Mouse (Mus musculus) adrenal gland, postnatal 4 days (tissue): ENCODE measurements at regions not wholly inside any gene's neighbourhood (a gene's known extent, or its start where the extent isn't known, plus 50 kb on each side); places are given as distances from the start of the nearest gene placed in this dataset.
"Not testable (repeated sequence)": the region's sequence is repeated elsewhere in the genome, so short reads cannot be mapped to it uniquely, and the experiment has no call there.

Source experiments
- DNase-seq, 2 experiments: peaks; one replicate each; pipeline ENCODE4 v3.0.0; 2021 to 2022; ENCODE audit warnings: low spot score in 2 of 2, mixed read lengths in 2 of 2

DNA sequence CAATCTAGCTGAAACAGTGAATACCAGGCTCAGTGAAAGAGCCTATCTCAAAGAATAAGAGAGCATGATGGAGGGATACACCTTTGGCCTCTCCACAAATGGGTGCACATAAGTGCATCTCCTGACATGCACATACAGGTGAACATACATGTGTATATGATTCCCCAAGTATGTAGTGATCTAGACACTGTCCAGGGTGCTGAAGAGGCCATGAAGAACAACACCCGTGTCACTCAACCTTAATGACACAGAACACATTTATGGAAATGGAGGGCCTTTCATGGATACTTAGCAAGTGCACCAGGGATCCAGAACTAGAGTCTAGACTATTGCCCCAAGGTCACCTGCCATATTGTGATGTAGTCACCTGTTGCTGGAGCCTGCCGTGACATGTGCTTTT is 56.9 kb downstream of the Spata19 start:
- no peak for DNase-seq

DNA sequence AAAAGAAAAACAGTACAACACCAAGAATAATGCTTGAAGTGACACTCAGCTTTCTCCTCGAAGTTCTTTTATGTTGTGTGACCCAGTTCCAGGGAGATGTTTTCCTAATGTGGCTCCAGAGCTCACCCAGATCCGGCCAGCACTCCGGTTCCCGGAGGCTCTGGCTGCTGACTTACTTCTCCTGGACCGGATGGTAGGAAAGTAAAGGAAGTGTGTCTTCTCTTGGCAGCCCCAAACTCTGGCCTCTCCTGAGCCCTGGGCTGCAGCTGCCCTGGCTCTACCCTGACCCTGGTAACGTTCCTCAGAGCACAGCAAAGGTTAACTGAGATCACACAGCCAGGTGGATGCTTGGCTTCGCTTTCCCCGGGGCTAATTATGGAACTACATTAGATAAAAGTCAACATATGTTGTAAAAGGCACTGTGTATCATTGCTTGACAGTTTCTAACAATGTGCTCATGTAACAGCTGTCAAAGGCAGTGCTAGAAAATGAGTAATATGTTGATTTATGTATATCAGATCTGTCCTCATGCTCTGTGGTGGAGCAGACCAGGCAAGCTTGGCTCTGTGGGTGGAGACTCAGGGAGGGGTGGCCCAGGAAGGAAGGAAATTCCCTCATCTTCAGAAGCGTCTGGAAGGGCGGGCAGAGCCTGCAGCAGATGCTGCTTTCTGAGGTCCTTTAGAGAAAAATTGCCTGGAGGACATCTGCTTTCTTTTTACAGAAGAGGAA is 57.5 kb downstream of the Spata19 start:
- DNase-seq = no peak

GRCm38 (mm10) chr9:27458335-27459040 is 61.9 kb downstream of the Spata19 start:
- no peak for DNase-seq

- DNase-seq = no peak
Observed at GRCm38 (mm10) chr9:27461029-27461428, 64.4 kb downstream of the Spata19 start.

DNA sequence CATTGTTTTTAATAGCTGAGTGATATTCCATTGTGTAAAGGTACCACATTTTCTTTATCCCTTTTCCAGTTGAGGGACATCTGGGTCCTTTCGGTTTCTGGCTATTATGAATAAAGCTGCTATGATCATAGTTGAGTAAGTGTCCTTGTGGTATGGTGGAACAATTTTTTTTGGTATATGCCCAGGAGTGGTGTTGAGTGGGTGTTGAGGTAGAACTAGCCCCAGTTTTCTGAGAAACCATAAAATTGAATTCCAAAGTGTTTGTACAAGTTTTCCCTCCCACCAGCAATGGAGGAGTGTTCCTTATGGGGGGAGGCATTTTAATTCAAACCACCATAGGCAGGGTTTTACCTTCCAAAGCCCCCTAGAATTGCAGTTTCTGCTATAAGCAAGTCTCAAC is 67.4 kb downstream of the Spata19 start:
- DNase-seq = no peak

GRCm38 (mm10) chr9:27475468-27475867 is 78.9 kb downstream of the Spata19 start:
- DNase-seq = no peak

GRCm38 (mm10) chr9:27476636-27477035 is 80.0 kb downstream of the Spata19 start:
- DNase-seq = no peak

GRCm38 (mm10) chr9:27477079-27477687 is 80.6 kb downstream of the Spata19 start:
- no peak for DNase-seq

- DNase-seq = no peak
Observed at GRCm38 (mm10) chr9:27478346-27478745, 81.7 kb downstream of the Spata19 start.

GRCm38 (mm10) chr9:27501816-27502215 is 105.2 kb downstream of the Spata19 start:
- DNase-seq = no peak

DNA sequence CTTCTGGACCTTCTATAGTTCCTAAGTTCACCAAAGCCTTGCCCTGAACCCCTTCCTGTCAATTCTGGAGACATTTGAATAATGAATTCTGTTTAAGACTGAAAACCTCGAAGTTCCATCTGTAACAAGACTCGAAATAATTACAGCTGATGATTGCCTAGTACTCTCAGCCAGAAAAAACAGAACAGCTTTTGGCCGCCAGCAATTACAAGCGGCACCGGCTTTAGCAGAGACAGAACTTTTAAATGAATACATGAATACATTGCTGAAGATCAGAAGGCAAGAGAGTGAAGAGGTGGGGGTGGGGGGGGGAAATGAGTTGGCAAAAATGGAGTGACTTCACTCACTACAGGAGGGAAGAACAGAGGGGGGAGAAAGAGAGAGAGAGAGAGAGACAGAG is 112.6 kb downstream of the Spata19 start:
- no peak for DNase-seq

DNA sequence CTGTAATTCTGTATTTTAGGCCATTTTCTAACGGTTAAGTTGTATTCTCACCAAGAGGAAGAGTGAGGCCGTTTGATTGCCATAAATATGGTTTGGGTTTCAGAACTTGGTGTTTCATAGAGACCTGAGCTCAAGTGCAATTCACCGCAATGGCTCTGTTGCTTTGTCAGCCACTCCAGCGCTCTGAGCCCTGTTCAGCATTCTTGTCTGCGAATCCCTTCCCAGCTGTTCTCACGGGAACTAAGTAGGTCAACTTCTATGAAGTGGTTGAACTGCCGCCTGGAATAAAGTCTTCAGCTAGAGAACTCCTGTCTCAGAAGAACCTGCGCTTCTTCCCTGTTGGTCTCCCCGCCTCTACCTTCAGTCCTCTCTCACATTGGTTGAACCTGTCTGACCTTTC is 113.1 kb downstream of the Spata19 start:
- DNase-seq = no peak

- DNase-seq = no peak
Observed at GRCm38 (mm10) chr9:27511161-27511560, 114.6 kb downstream of the Spata19 start.

DNA sequence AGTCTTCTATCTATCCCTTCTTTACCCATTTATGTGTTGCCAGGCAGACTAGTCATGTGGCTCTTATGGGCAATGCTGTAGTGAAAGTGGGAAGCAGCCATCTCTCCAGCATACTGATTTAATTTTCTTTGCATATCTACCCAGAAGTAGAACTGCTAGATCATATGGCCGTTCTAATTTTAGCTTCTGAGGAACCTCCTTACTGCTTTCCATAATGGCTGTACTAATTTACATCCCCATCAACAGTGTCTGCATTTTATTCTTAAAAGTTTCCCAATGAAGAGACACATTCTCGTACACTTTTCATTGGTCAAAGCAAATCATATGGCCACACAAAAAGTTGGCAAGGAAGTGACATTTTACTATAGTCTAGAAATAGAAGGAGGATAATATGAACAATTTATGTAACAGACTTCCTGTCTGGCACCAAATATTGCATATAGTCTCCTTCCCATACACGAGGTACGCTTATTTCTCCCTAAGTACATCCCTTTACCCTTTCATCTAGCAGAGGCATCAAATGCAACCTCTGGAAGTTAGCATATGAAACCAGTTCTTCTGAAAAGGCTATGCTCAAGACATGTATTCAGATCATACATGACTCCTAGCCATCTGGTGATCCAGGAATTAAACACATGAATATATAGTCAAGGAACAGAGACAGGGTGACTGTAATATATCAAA is 119.0 kb downstream of the Spata19 start:
- no peak for DNase-seq

DNA sequence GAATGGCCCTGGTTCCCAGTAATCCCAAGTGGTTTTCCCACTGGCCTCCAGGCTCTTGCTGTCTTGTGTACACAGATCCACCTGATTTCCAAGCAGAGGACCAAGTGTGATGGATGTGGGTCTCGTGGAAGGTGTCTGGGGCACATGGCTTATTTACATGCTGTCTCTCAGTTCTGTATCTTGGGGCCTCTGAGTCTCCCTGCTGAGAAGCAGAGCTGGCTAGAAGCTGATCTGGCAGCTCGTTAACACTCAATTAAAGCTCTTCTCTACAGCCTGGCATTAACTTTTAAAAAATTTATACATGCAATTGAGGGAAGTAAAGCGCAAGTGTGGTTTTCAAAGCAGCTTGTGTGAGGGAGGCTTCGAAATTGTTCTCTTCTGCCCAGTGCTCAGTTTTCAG is 121.4 kb downstream of the Spata19 start:
- DNase-seq = no peak

DNA sequence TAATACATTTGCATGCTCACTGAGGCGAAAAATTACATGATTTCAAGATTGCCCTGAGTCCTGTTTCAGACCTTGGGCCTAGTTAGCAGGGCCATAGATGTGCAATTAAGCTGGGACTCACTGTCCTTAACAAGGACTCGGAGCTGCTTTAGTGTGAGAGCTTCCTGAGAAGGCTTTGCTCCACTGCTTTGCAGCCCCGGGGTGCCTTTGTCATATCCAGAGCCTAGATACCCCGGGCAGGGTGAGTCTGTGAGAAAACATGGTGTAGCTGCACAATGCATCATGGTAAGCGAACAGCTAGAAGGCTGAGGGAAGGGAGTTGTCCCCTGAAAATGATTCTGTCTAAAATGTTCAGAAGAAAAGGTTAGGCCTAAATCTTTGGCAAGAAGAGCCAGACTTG is 123.1 kb downstream of the Spata19 start:
- no peak for DNase-seq

GRCm38 (mm10) chr9:27521181-27521580 is 124.6 kb downstream of the Spata19 start:
- no peak for DNase-seq

DNA sequence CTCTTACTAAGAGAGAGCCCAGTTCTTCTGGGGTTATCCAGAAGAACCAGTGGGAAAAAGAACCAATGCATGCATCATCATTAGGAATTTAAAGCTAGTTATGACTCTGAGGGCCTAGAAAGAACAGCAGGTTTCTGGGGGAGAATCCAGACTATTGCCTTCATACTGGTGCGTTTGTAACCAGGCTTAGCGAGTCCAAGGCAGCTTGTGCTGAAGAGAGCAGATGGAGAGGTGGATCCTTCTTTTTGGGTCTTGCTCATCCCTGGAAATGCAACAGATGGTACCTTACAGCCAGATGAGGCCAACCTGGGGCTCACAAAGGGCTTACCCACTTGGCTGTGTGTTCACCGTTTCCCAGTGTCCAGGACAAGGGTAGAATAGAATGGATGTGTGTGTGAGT is 130.1 kb downstream of the Spata19 start:
- no peak for DNase-seq

- DNase-seq = no peak
Observed at GRCm38 (mm10) chr9:27538480-27538879, 141.9 kb downstream of the Spata19 start.

DNA sequence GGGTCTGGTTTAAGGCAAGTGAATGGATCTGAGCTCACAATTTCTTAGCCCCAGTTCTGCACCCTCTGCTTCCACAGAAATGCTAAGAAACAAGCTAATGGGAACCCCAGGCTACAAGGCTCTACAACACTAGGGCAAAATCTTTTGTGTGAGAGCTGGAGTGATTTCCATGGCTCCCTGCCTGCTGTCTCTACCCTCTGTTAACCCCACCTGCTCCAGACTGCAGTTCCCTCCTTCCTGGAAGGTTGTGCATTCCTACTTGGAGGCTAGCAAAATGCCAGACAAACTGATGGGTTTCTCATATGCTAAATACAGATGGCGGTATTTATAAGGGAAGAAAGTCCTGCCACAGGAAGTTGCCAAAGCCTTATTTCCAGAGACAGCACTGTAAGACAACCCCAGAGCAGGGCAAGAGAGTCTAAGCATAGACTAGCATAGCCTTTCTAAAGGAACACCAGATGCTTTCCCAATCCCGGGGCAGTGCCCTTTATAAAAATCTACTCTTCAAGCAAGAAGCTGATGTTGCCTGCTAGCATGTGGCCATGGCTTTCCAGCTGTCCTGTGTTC is 145.1 kb downstream of the Spata19 start:
- DNase-seq = no peak

- not testable (repeated sequence) for DNase-seq
Observed at GRCm38 (mm10) chr9:27554697-27555096, 158.1 kb downstream of the Spata19 start.
